In genomic region chr16:9999926-10000325, GRCm38 (mm10) we compare ENCODE assay signal across 25 mouse cellular contexts. TPM values are rescaled to one million over a fixed set of nuclear protein-coding genes. Genes with fewer than 3 reads are reported as not detected.
"Had no signal": no experiment of that assay in that cellular context is flagged by ENCODE, and none has a peak within 500 bp of the region (broad histone marks: within the 10 kb centered on the region; RNA-seq: fewer than 3 reads in every experiment).

No protein-coding gene starts in this region.

- H3K9me3 ChIP-seq: heart, embryonic 12.5 days; hindbrain, embryonic 10.5 days; hindbrain, embryonic 12.5 days; intestine, embryonic 15.5 days; limb, embryonic 10.5 days; limb, embryonic 12.5 days; liver, embryonic 13.5 days had no signal

- H3K36me3 ChIP-seq: heart, embryonic 12.5 days; hindbrain, embryonic 10.5 days; hindbrain, embryonic 12.5 days; intestine, embryonic 15.5 days; limb, embryonic 10.5 days; limb, embryonic 12.5 days; liver, embryonic 13.5 days had no signal

- H3K9ac ChIP-seq: heart, embryonic 12.5 days; hindbrain, embryonic 12.5 days; hindbrain, embryonic 14.5 days; intestine, embryonic 15.5 days; limb, embryonic 12.5 days; liver, embryonic 13.5 days had no signal

- H3K4me2 ChIP-seq: heart, embryonic 12.5 days; hindbrain, embryonic 12.5 days; hindbrain, embryonic 14.5 days; intestine, embryonic 15.5 days; limb, embryonic 12.5 days; liver, embryonic 11.5 days; liver, embryonic 13.5 days had no signal

- H3K27ac ChIP-seq: gastrocnemius, adult 2 months; hindbrain, embryonic 10.5 days; hindbrain, embryonic 12.5 days; hindbrain, embryonic 14.5 days; intestine, embryonic 15.5 days; layer of hippocampus, adult 2 months; left cerebral cortex, adult 2 months; limb, embryonic 10.5 days; limb, embryonic 12.5 days; liver, embryonic 13.5 days had no signal

- H3K4me1 ChIP-seq: intestine, embryonic 15.5 days; liver, embryonic 13.5 days had no signal

- DNase-seq: gastrocnemius, adult 2 months; gastrocnemius, postnatal 10 days; gastrocnemius, postnatal 25 days; heart, postnatal 10 days; heart, postnatal 4 days; kidney, adult 11 months; kidney, adult 2 months; kidney, postnatal 10 days; kidney, postnatal 25 days; kidney, postnatal 4 days; liver; liver, embryonic 13.5 days had no signal

- ATAC-seq: hindbrain, embryonic 16.5 days; inflammation-experienced regulatory T-cells, adult 6 months; intestine, embryonic 15.5 days had no signal

- H3K4me3 ChIP-seq: gastrocnemius, adult 2 months; heart, embryonic 12.5 days; hindbrain, embryonic 10.5 days; hindbrain, embryonic 12.5 days; intestine, embryonic 15.5 days; layer of hippocampus, adult 2 months; left cerebral cortex, adult 2 months; limb, embryonic 10.5 days; limb, embryonic 12.5 days; liver, embryonic 13.5 days had no signal

RNA-seq across cellular contexts. Expression of gene Grin2a, which starts 4.6 kb away (rescaled TPM):
- total RNA-seq: granulocyte monocyte progenitor cell, adult 5-6 weeks had no signal
- polyA plus RNA-seq: inflammation-experienced regulatory T-cells, adult 6 months; kidney, adult 2 months had no signal
